In the genomic region with DNA sequence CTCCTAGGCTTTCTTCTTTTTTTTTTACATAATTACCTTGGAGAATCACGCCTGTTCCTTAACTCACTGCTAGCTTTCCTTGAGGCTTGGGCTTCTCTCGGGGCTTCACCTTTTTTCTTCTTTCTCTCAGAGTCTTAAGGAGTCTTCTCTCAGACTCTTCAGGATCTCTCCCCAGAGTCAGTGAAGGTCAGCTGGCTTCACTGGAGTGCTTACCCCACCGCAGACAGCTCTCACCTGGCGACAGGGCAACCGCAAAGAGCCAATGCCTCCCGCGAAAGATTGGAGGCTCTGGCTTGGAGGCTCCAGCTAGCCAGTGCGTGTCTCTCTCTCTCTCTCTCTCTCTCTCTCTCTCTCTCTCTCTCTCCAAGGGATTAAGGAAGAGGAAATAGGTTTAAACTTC, we compare ENCODE assay signal across 8 mouse cellular contexts.
DNase-seq lines count a peak whose midpoint lies in the region; ATAC-seq and TF ChIP-seq lines count a peak whose summit lies in the region.

No protein-coding gene starts in this region.

- no peaks in the 10 kb centered on the region for H3K36me3 ChIP-seq in E14TG2a.4 (ENCODE audit: insufficient read depth, low read length)
- no peaks in the 10 kb centered on the region for H3K36me3 ChIP-seq in forebrain, embryonic 12.5 days (replicated peaks)
- H3K36me3 ChIP-seq in limb, embryonic 15.5 days: no peaks in the 10 kb centered on the region

- no peaks in the 10 kb centered on the region for H3K4me1 ChIP-seq in E14TG2a.4 (replicated peaks; ENCODE audit: low read depth, low read length)
- no peaks in the 10 kb centered on the region for H3K4me1 ChIP-seq in forebrain, embryonic 12.5 days
- no peaks in the 10 kb centered on the region for H3K4me1 ChIP-seq in limb, embryonic 15.5 days

- no peak overlapping the region for H3K27ac ChIP-seq in forebrain, embryonic 12.5 days
- H3K27ac ChIP-seq in limb, embryonic 15.5 days: no peak overlapping the region

- no peak overlapping the region for H3K9ac ChIP-seq in forebrain, embryonic 12.5 days
- H3K9ac ChIP-seq in limb, embryonic 15.5 days: no peak overlapping the region

- peak; percentile 1 for DNase-seq in embryo, embryonic 11 days
- DNase-seq in embryo, embryonic 9.5 days (ENCODE audit: extremely low spot score): no peak
- no peak for DNase-seq in left cerebral cortex, adult 11 months (ENCODE audit: low spot score)
- DNase-seq in embryo, embryonic 10.5 days (ENCODE audit: low spot score): no peak
- DNase-seq in urinary bladder, postnatal 36 days (ENCODE audit: low spot score in 2 of 2): no peak

- peak overlapping the region; percentile 67 for H3K4me2 ChIP-seq in forebrain, embryonic 12.5 days
- H3K4me2 ChIP-seq in limb, embryonic 15.5 days: peak overlapping the region; percentile 74

- TF ChIP-seq CTCF in E14TG2a.4 (conservative IDR thresholded peaks at IDR 0.05; ENCODE audit: low read length): no peak

- peaks cover 8% of the 10 kb centered on the region; the same call in 1 of the 2 replicates for H3K9me3 ChIP-seq in E14TG2a.4 (ENCODE audit: low read length)
- no peaks in the 10 kb centered on the region for H3K9me3 ChIP-seq in forebrain, embryonic 12.5 days
- no peaks in the 10 kb centered on the region for H3K9me3 ChIP-seq in limb, embryonic 15.5 days

- no peak for ATAC-seq in forebrain, embryonic 12.5 days (ENCODE audit: low FRiP score)
- ATAC-seq in limb, embryonic 15.5 days (ENCODE audit: insufficient number of reproducible peaks, low FRiP score, low TSS enrichment, low read depth): no peak

- H3K4me3 ChIP-seq in E14TG2a.4 (replicated peaks; ENCODE audit: low read length): peak overlapping the region; percentile 76; the same call in 1 of the 2 replicates
- peak overlapping the region; percentile 48 for H3K4me3 ChIP-seq in forebrain, embryonic 12.5 days (replicated peaks)
- H3K4me3 ChIP-seq in limb, embryonic 15.5 days: peak overlapping the region; percentile 40

- H3K27me3 ChIP-seq in E14TG2a.4 (ENCODE audit: insufficient read depth, low read length): peaks cover 22% of the 10 kb centered on the region
- H3K27me3 ChIP-seq in forebrain, embryonic 12.5 days: peaks cover 54% of the 10 kb centered on the region
- peaks cover 43% of the 10 kb centered on the region for H3K27me3 ChIP-seq in limb, embryonic 15.5 days

- 11% methylated on average over 8 of the region's 8 CpGs for WGBS in forebrain, embryonic 12.5 days
- 24% methylated on average over 8 of the region's 8 CpGs for WGBS in limb, embryonic 15.5 days
